ENCODE assay signal across 10 mouse cellular contexts in the genomic region with DNA sequence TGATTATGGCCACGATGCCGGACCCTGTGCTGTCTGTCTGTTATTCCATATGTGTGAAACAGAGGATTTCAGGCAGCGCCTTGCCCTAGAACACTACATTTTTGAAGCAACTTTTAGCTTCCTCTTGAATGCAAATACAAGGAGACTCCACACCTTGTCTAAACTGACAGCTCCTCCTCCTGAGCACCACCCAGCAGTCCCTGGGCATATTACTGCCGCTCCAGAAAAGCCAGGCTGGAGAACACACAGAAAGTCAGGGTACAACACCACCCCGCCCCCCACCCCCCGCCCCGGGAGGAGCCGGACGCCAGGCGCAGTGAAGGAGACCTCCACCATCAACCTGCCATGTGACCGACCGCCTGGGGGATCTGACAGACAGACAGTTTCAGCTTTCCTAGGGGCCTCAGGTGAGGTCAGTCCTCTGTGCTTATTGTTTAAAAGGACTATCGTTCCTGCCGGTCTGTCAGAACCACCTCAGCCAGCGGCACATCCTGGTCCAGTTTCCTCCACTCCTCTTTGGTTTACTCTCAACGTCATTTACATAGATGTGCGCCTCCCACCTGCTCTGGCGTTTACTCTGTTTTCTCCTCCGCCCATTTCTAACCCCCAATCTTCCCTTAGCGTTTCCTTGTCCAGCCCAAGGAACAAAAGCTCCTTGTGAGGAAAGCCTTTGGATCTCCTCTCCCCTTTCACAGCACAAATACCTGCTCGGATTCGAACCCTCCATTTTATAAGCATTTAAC. TPM values are rescaled to one million over a fixed set of nuclear protein-coding genes. Genes with fewer than 3 reads are reported as not detected.
DNase-seq lines count a peak whose midpoint lies in the region; ATAC-seq lines count a peak whose summit lies in the region.
"Had no signal": no experiment of that assay in that cellular context is flagged by ENCODE, and none has a peak within 500 bp of the region (broad histone marks: within the 10 kb centered on the region; RNA-seq: fewer than 3 reads in every experiment).

No protein-coding gene starts in this region.

- H3K4me3 ChIP-seq in liver, embryonic 11.5 days (ENCODE audit: low read depth, low read length): 0 out of 2 replicates have a peak overlapping the region, but pooled peaks have one; percentile 3
- H3K4me3 ChIP-seq in embryonic facial prominence, embryonic 14.5 days (ENCODE audit: low read depth, low read length): no peak overlapping the region
- H3K4me3 ChIP-seq in limb, embryonic 10.5 days: peak overlapping the region; percentile 18; the same call in 1 of the 2 replicates
- H3K4me3 ChIP-seq: megakaryocyte, embryonic 14.5 days had no signal

- no peaks in the 10 kb centered on the region for H3K9me3 ChIP-seq in liver, embryonic 11.5 days (ENCODE audit: control insufficient read depth, low read length)
- no peaks in the 10 kb centered on the region for H3K9me3 ChIP-seq in embryonic facial prominence, embryonic 14.5 days (ENCODE audit: control insufficient read depth, low read length)
- H3K9me3 ChIP-seq in limb, embryonic 10.5 days (replicated peaks): no peaks in the 10 kb centered on the region
- H3K9me3 ChIP-seq: megakaryocyte, embryonic 14.5 days had no signal

- no peak overlapping the region for H3K27ac ChIP-seq in liver, embryonic 11.5 days (ENCODE audit: low read depth, low read length)
- H3K27ac ChIP-seq in embryonic facial prominence, embryonic 14.5 days (replicated peaks; ENCODE audit: low read depth, low read length): no peak overlapping the region
- no peak overlapping the region for H3K27ac ChIP-seq in limb, embryonic 10.5 days

- no peak for DNase-seq in liver, embryonic 11.5 days (ENCODE audit: low spot score)
- no peak for DNase-seq in liver
- DNase-seq in embryonic facial prominence, embryonic 14.5 days (ENCODE audit: low spot score): no peak
- no peak for DNase-seq in limb, embryonic 10.5 days (ENCODE audit: low spot score)
- DNase-seq in retina, embryonic 14.5 days (ENCODE audit: low spot score): peak; percentile 38
- no peak for DNase-seq in adrenal gland, postnatal 25 days
- no peak for DNase-seq in left cerebral cortex, postnatal 10 days (ENCODE audit: extremely low spot score in 1 of 2, low spot score in 2 of 2)
- no peak for DNase-seq in thymus, postnatal 10 days (ENCODE audit: low spot score in 2 of 2)
- DNase-seq: thymus, adult 2 months had no signal

- H3K4me1 ChIP-seq in liver, embryonic 11.5 days (replicated peaks; ENCODE audit: control insufficient read depth, insufficient read depth, low read length): peaks cover 17% of the 10 kb centered on the region
- H3K4me1 ChIP-seq in embryonic facial prominence, embryonic 14.5 days (ENCODE audit: control insufficient read depth, insufficient read depth, low read length): no peaks in the 10 kb centered on the region
- peaks cover 8% of the 10 kb centered on the region for H3K4me1 ChIP-seq in limb, embryonic 10.5 days

- WGBS in liver, embryonic 11.5 days: 39% methylated on average over 22 of the region's 22 CpGs
- 26% methylated on average over 15 of the region's 22 CpGs for WGBS in embryonic facial prominence, embryonic 14.5 days
- 23% methylated on average over 22 of the region's 22 CpGs for WGBS in limb, embryonic 10.5 days

- intact Hi-C loops in left cerebral cortex, postnatal 10 days (cut with DNase I): no loop called here

- H3K36me3 ChIP-seq in liver, embryonic 11.5 days (ENCODE audit: control insufficient read depth, insufficient read depth, low read length): no peaks in the 10 kb centered on the region
- H3K36me3 ChIP-seq in embryonic facial prominence, embryonic 14.5 days (ENCODE audit: control insufficient read depth, insufficient read depth, low read length): no peaks in the 10 kb centered on the region
- H3K36me3 ChIP-seq in limb, embryonic 10.5 days: no peaks in the 10 kb centered on the region

- no peaks in the 10 kb centered on the region for H3K27me3 ChIP-seq in liver, embryonic 11.5 days (replicated peaks; ENCODE audit: control insufficient read depth, insufficient read depth, low read length)
- no peaks in the 10 kb centered on the region for H3K27me3 ChIP-seq in embryonic facial prominence, embryonic 14.5 days (replicated peaks; ENCODE audit: control insufficient read depth, insufficient read depth, low read length)
- H3K27me3 ChIP-seq in limb, embryonic 10.5 days (ENCODE audit: low read depth, poor library complexity, severe bottlenecking): no peaks in the 10 kb centered on the region
- H3K27me3 ChIP-seq: megakaryocyte, embryonic 14.5 days had no signal

- H3K9ac ChIP-seq in liver, embryonic 11.5 days (ENCODE audit: low read depth, low read length): no peak overlapping the region
- H3K9ac ChIP-seq in embryonic facial prominence, embryonic 14.5 days (ENCODE audit: low read depth, low read length): no peak overlapping the region

- peak; percentile 34 for ATAC-seq in liver, embryonic 11.5 days (replicated peaks; ENCODE audit: low FRiP score)
- ATAC-seq in embryonic facial prominence, embryonic 14.5 days (ENCODE audit: low read depth): peak; percentile 26; the same call in 1 of the 2 replicates

- H3K4me2 ChIP-seq in liver, embryonic 11.5 days: peak overlapping the region; percentile 51
- peak overlapping the region; percentile 46 for H3K4me2 ChIP-seq in embryonic facial prominence, embryonic 14.5 days (ENCODE audit: low read depth, low read length)

RNA-seq across cellular contexts. Expression of gene Galnt7, which starts 52.8 kb away (rescaled TPM):
- polyA plus RNA-seq in liver, embryonic 11.5 days (2014; fragmentation: Nextera tagmentation; extraction: Ambion mirVana): 17.4 and 22.6 TPM in 2 replicates
- polyA plus RNA-seq in embryonic facial prominence, embryonic 14.5 days (2014; fragmentation: Nextera tagmentation; extraction: Ambion mirVana): 13.0 and 14.1 TPM in 2 replicates
- polyA plus RNA-seq in limb, embryonic 10.5 days (2016; fragmentation: Nextera tagmentation; extraction: Ambion mirVana): 26.4 and 29.3 TPM in 2 replicates
- 15.4 and 17.2 TPM in 2 replicates for total RNA-seq in adrenal gland, postnatal 25 days (2021)
- total RNA-seq in left cerebral cortex, postnatal 10 days (2021): 1 to 10 TPM; 8.5 to 9.8 TPM
